Comparison of ENCODE assay signal across 13 mouse cellular contexts in the genomic region with DNA sequence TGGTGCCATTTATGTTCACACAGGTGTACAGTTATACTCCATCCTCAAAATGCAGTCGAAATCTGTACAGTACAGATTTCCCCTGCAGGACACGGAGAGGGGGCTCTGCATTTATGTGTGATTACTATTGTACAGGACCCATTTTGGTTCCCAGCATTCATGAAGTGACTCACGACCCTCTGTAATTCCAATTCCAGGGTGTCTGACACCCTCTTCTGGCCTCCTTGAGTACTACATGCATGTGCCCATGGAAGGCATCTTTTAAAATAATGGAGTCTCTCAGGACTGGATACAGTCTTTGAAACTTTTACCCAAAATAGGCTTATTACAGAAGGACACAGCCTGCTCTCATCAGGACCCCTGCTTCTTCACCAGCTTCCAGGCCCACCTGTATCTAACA. TPM values are rescaled to one million over a fixed set of nuclear protein-coding genes. Genes with fewer than 3 reads are reported as not detected.
DNase-seq lines count a peak whose midpoint lies in the region; ATAC-seq and TF ChIP-seq lines count a peak whose summit lies in the region.
"Had no signal": no experiment of that assay in that cellular context is flagged by ENCODE, and none has a peak within 500 bp of the region (broad histone marks: within the 10 kb centered on the region; RNA-seq: fewer than 3 reads in every experiment).

No protein-coding gene starts in this region.

- DNase-seq in layer of hippocampus, adult 2 months (ENCODE audit: low spot score in 2 of 2), result no peak
- DNase-seq in layer of hippocampus, adult 8-10 months (ENCODE audit: low spot score in 2 of 2), result no peak
- DNase-seq in A20 (ENCODE audit: low read depth, low spot score), result peak; percentile 43
- peak; percentile 42 for DNase-seq in CD4-positive, CD25-positive, alpha-beta regulatory T cell, adult 2 months (ENCODE audit: low read depth, low spot score)
- DNase-seq in natural killer cell, adult 2 months (ENCODE audit: low spot score in 2 of 2), result no peak
- DNase-seq in layer of hippocampus, postnatal 36 days, result no peak
- DNase-seq: adrenal gland, adult 8-10 months; right cerebral cortex, postnatal 14 days had no signal

- no peak overlapping the region for H3K27ac ChIP-seq in layer of hippocampus, adult 2 months
- H3K27ac ChIP-seq: forebrain, embryonic 13.5 days; limb, embryonic 12.5 days had no signal

- TF ChIP-seq CTCF in layer of hippocampus, adult 2 months (conservative IDR thresholded peaks at IDR 0.05), result peak; percentile 70

- H3K4me3 ChIP-seq in layer of hippocampus, adult 2 months, result no peak overlapping the region
- H3K4me3 ChIP-seq: forebrain, embryonic 13.5 days; heart, embryonic 12.5 days; limb, embryonic 12.5 days had no signal

- peak; percentile 40 for ATAC-seq in granulocyte monocyte progenitor cell, adult 5-6 weeks (replicated peaks; ENCODE audit: poor library complexity, severe bottlenecking)
- ATAC-seq: forebrain, embryonic 13.5 days; midbrain, embryonic 16.5 days had no signal

RNA-seq across cellular contexts. Expression of a gene that starts 6.5 kb away (rescaled TPM):
- total RNA-seq in layer of hippocampus, adult 2 months (2021), result 10 to 100 TPM; 38.0 to 40.2 TPM
- 10 to 100 TPM; 36.8 to 47.7 (median 44.6) TPM for total RNA-seq in layer of hippocampus, adult 8-10 months (2022)
- 24.7 and 31.1 TPM in 2 replicates for total RNA-seq in granulocyte monocyte progenitor cell, adult 5-6 weeks (2014; fragmentation: Nextera tagmentation)
- 8.6 and 10.5 TPM in 2 replicates for total RNA-seq in granulocyte monocyte progenitor cell, adult 5-6 weeks (2017)
- 10 to 100 TPM; 36.2 to 38.2 TPM for total RNA-seq in layer of hippocampus, postnatal 36 days (2021)

RNA-seq across cellular contexts. Expression of a gene that starts 6.6 kb away (rescaled TPM):
- 10 to 100 TPM; 28.0 to 28.2 TPM for total RNA-seq in layer of hippocampus, adult 2 months (2021)
- total RNA-seq in layer of hippocampus, adult 8-10 months (2022), result 10 to 100 TPM; 25.8 to 31.3 (median 28.2) TPM
- total RNA-seq in granulocyte monocyte progenitor cell, adult 5-6 weeks (2014; fragmentation: Nextera tagmentation), result 51.4 and 64.8 TPM in 2 replicates
- total RNA-seq in granulocyte monocyte progenitor cell, adult 5-6 weeks (2017), result 60.6 and 88.9 TPM in 2 replicates
- 10 to 100 TPM; 26.1 to 29.9 TPM for total RNA-seq in layer of hippocampus, postnatal 36 days (2021)

Comparison
In these comparisons a context has a peak if more than half of its experiments do, and no peak if none do; other contexts are left out.
1. DNase-seq: peak in A20 (single experiment) and CD4-positive, CD25-positive, alpha-beta regulatory T cell, adult 2 months (single experiment); none in layer of hippocampus, adult 2 months (0 of 2), layer of hippocampus, adult 8-10 months (0 of 2), natural killer cell, adult 2 months (0 of 2) and layer of hippocampus, postnatal 36 days (0 of 2).